Mouse (Mus musculus): Measurements from ENCODE around the gene Ptgdr.
"Not testable (repeated sequence)": the region's sequence is repeated elsewhere in the genome, so short reads cannot be mapped to it uniquely, and the experiment has no call there.

DNA sequence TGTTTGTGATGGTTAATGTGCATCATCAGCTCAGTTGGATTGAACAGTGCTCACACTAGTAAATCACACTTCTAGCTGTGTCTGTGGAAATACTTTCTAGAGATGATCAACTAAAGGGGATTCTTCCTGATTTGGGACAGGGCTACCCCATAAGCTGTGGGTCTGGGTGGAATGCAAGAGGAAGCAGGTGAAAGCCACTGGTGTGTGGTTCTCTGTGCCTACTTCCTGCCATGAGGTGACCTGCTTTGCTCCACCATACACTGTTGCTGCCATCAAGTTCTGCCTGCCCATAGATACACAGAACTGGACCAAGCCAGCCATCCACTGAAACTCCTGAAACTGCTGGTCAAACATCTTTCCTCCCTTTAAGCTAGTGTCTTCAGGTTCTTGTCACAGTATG lies 46.0 kb downstream of the Ptgdr start:
- TF ChIP-seq CTCF (IDR thresholded peaks at IDR 0.05; ENCODE audit: low read depth, low read length); POLR2A (IDR thresholded peaks at IDR 0.05; ENCODE audit: insufficient read depth, low read length): not testable (repeated sequence)

Data from ES-Bruce4 (cell line).